Mouse (Mus musculus) limb, embryonic 14.5 days (tissue): Measurements from ENCODE around the gene Srsf7. TPM values are rescaled to one million over a fixed set of nuclear protein-coding genes. Genes with fewer than 3 reads are reported as not detected.
A peak's percentile ranks its signal among the peaks of the same experiment; 100 is the strongest.

Experiments
- ATAC-seq: fragments of 200-750 bp; cut with Nextera tagmentation; 2 replicates; pipeline ENCODE4 v1.8.0; 2017; ENCODE audit warnings: low read depth, moderate number of reproducible peaks, moderate TSS enrichment; ENCODE audit not compliant: low FRiP score
- DNase-seq: peaks from one replicate; pipeline ENCODE4 v3.0.0-alpha.2; 2015; ENCODE audit warnings: low spot score
- H3K27ac ChIP-seq: fragments of 300-500 bp; sonication (generic); replicated peaks from 2 replicates; pipeline ENCODE4 v1.5.1; 2014; ENCODE audit warnings: low read depth, mild to moderate bottlenecking, low read length, moderate library complexity, mixed read lengths
- H3K27me3 ChIP-seq: fragments of 300-500 bp; sonication (generic); 2 replicates; pipeline ENCODE4 v1.6.1; 2014; ENCODE audit warnings: low read length, mixed read lengths; ENCODE audit not compliant: control insufficient read depth, insufficient read depth
- H3K36me3 ChIP-seq: fragments of 300-500 bp; sonication (generic); 2 replicates; pipeline ENCODE4 v1.6.1; 2014; ENCODE audit warnings: mild to moderate bottlenecking, low read length, moderate library complexity, mixed read lengths; ENCODE audit not compliant: control insufficient read depth, insufficient read depth
- H3K4me1 ChIP-seq: fragments of 300-500 bp; sonication (generic); 2 replicates; pipeline ENCODE4 v1.6.1; 2014; ENCODE audit warnings: antibody characterized with exemption, low read length, mixed read lengths; ENCODE audit not compliant: control insufficient read depth, insufficient read depth
- H3K4me2 ChIP-seq: fragments of 300-500 bp; sonication (generic); replicated peaks from 2 replicates; pipeline ENCODE4 v1.6.1; 2014; ENCODE audit warnings: low read depth, mild to moderate bottlenecking, low read length, moderate library complexity; ENCODE audit not compliant: severe bottlenecking
- H3K4me3 ChIP-seq: fragments of 300-500 bp; sonication (generic); replicated peaks from 2 replicates; pipeline ENCODE4 v1.5.1; 2014; ENCODE audit warnings: low read length
- H3K9ac ChIP-seq: fragments of 300-500 bp; sonication (generic); 2 replicates; pipeline ENCODE4 v1.6.1; 2014; ENCODE audit warnings: mild to moderate bottlenecking, low read depth, low read length, moderate library complexity; ENCODE audit not compliant: severe bottlenecking
- H3K9me3 ChIP-seq: fragments of 300-500 bp; sonication (generic); 2 replicates; pipeline ENCODE4 v1.6.1; 2016; ENCODE audit warnings: low read length; ENCODE audit not compliant: control insufficient read depth
- POLR2A ChIP-seq: fragments of 200-500 bp; IDR thresholded peaks from 2 replicates; pipeline ENCODE4 v1.8.0; 2012; ENCODE audit warnings: inconsistent platforms, mild to moderate bottlenecking, moderate library complexity, borderline replicate concordance; ENCODE audit not compliant: insufficient read depth, insufficient read length; ENCODE audit errors: extremely low read depth
- WGBS: fragments of 180-500 bp; shearing (Covaris S2); extraction: QIAGEN DNeasy Blood & Tissue Kit; methylation state at CpG from one replicate; pipeline ENCODE4 v1.1.7; 2014; 5-methylcytosine and 5-hydroxymethylcytosine counted together
- polyA plus RNA-seq, 2 experiments: library from polyadenylated mRNA; depleted of rRNA in 1 of 2; stranded (reverse) in 1 of 2; unstranded in 1 of 2; fragments of >200 nt; fragmentation: Nextera tagmentation in 1 of 2; extraction: Ambion mirVana in 1 of 2; gene quantifications; 2 replicates each; pipeline versions ENCODE4 v1.2.1 to v1.2.3; 2012 to 2014

Gene Srsf7
- polyA plus RNA-seq, 2 experiments = 429 to 577 TPM

DNA sequence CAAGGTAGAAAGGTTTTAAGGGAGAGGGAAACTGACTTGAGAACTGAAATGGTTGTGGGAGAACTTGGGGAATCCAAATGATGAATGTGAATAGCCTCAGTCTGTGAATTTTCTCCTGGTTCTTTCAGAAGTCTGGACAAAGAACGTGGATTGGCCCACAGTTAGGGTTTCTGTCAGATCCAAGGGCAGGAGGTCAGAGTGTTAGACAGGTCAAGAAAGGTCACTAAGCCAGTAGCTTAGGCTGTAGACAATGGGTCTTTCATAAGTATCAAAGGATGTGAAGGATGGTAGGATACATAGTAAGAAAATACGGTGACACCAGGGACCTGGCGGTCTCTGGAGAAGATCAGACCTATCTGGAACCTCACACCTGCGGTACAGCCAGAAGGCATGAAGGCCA is 39.7 kb downstream of the Srsf7 start:
- WGBS = 76% methylated on average over 4 of the region's 4 CpGs
- TF ChIP-seq POLR2A = no peak
- Histone ChIP-seq H3K36me3 (no peaks in the 10 kb centered on the region), H3K4me3 (no peak overlapping the region), H3K4me2 (no peak overlapping the region), H3K9me3 (no peaks in the 10 kb centered on the region), H3K4me1 (peaks cover 30% of the 10 kb centered on the region), H3K27me3 (no peaks in the 10 kb centered on the region), H3K27ac (no peak overlapping the region), H3K9ac (no peak overlapping the region)
- no peak for DNase-seq
- no peak for ATAC-seq

DNA sequence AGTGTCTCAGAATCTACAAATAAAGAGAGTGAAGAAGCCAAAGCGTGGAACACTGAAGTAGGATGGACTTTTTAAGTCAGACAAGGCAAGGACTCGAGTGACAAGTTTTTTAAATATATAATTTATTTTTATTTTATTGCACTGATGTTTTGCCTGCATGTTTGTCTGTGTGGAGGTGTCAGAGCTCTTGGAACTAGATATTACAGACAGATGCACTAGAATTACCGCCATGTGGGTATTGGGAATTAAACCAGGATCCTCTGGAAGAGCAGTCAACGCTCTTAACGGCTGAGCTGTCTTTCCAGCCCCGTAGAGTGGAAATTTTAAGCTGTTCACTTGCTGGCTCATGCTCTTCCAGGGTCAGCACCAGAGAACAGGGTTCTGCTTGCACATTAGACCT is 40.8 kb downstream of the Srsf7 start:
- Histone ChIP-seq H3K36me3 (no peaks in the 10 kb centered on the region), H3K27ac (no peak overlapping the region), H3K9me3 (no peaks in the 10 kb centered on the region), H3K9ac (no peak overlapping the region), H3K27me3 (no peaks in the 10 kb centered on the region), H3K4me2 (no peak overlapping the region), H3K4me3 (no peak overlapping the region), H3K4me1 (peaks cover 30% of the 10 kb centered on the region)
- 79% methylated on average over 6 of the region's 6 CpGs for WGBS
- TF ChIP-seq POLR2A = no peak
- ATAC-seq = no peak
- DNase-seq = no peak

DNA sequence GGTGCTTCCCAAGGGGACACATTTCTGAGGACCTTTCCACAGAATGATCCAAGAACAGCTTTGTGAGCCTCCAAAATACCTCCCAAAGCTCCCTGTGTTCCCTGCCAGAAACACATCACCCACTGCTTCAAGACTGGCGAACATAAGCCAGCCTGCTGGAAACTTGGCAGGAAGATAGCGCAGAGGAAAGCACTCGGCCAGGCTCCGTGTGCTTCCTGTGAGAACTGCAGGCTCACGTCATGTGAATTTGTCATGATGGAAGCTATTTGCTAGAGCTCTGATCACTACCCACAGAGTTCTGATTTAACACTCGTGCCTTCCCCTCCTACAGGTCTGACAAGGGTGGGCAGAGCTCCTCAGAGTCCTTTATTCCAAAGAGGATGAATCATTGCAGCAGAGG is 41.4 kb downstream of the Srsf7 start:
- WGBS = 62% methylated on average over 6 of the region's 6 CpGs
- H3K27ac ChIP-seq = 0 out of 2 replicates have a peak overlapping the region, but pooled peaks have one; percentile 13
- ATAC-seq = no peak
- H3K4me1 ChIP-seq = peaks cover 30% of the 10 kb centered on the region
- no peak overlapping the region for H3K9ac ChIP-seq
- DNase-seq = peak; percentile 46
- H3K36me3 ChIP-seq = no peaks in the 10 kb centered on the region
- no peaks in the 10 kb centered on the region for H3K9me3 ChIP-seq
- H3K27me3 ChIP-seq = no peaks in the 10 kb centered on the region
- no peak for TF ChIP-seq POLR2A
- no peak overlapping the region for H3K4me3 ChIP-seq
- H3K4me2 ChIP-seq = no peak overlapping the region

- no peak for DNase-seq
- no peak overlapping the region for H3K9ac ChIP-seq
- H3K9me3 ChIP-seq = no peaks in the 10 kb centered on the region
- H3K4me3 ChIP-seq = no peak overlapping the region
- H3K27me3 ChIP-seq = no peaks in the 10 kb centered on the region
- ATAC-seq = no peak
- 80% methylated on average over 8 of the region's 8 CpGs for WGBS
- no peak overlapping the region for H3K4me2 ChIP-seq
- H3K4me1 ChIP-seq = peaks cover 28% of the 10 kb centered on the region
- no peaks in the 10 kb centered on the region for H3K36me3 ChIP-seq
- H3K27ac ChIP-seq = no peak overlapping the region
- TF ChIP-seq POLR2A = no peak
Measured at GRCm38 (mm10) chr17:80163991-80164390, 43.1 kb downstream of the Srsf7 start.

- peaks cover 1% of the 10 kb centered on the region; the same call in 1 of the 2 replicates for H3K4me1 ChIP-seq
- no peak for TF ChIP-seq POLR2A
- DNase-seq (peak; percentile 69), ATAC-seq (no peak)
- WGBS = 42% methylated on average over 5 of the region's 5 CpGs
- no peaks in the 10 kb centered on the region for H3K36me3 ChIP-seq
- H3K27ac ChIP-seq = no peak overlapping the region
- H3K9me3 ChIP-seq = no peaks in the 10 kb centered on the region
- no peaks in the 10 kb centered on the region for H3K27me3 ChIP-seq
- H3K9ac ChIP-seq = no peak overlapping the region
- H3K4me2 ChIP-seq = no peak overlapping the region
- H3K4me3 ChIP-seq = no peak overlapping the region
Measured at GRCm38 (mm10) chr17:80160454-80160853, 46.7 kb downstream of the Srsf7 start.

GRCm38 (mm10) chr17:80157489-80157888 is 49.6 kb downstream of the Srsf7 start:
- no peaks in the 10 kb centered on the region for H3K4me1 ChIP-seq
- H3K4me2 ChIP-seq = no peak overlapping the region
- no peak for TF ChIP-seq POLR2A
- no peaks in the 10 kb centered on the region for H3K27me3 ChIP-seq
- WGBS = 90% methylated on average over 6 of the region's 6 CpGs
- H3K9ac ChIP-seq = no peak overlapping the region
- H3K9me3 ChIP-seq = no peaks in the 10 kb centered on the region
- ATAC-seq (no peak), DNase-seq (no peak)
- H3K27ac ChIP-seq = no peak overlapping the region
- no peak overlapping the region for H3K4me3 ChIP-seq
- no peaks in the 10 kb centered on the region for H3K36me3 ChIP-seq
